Mouse (Mus musculus) adrenal gland, adult 18-20 months (tissue): ENCODE measurements around the gene Tpsab1. TPM values are rescaled to one million over a fixed set of nuclear protein-coding genes. Genes with fewer than 3 reads are reported as not detected.

ENCODE experiments used
- DNase-seq, 2 experiments: peaks; one replicate each; pipeline ENCODE4 v3.0.0; 2021 to 2022; ENCODE audit warnings: low spot score in 2 of 2
- long read RNA-seq, 2 experiments: library from polyadenylated mRNA; stranded (forward); transcript quantifications; one replicate each; pipeline ENCODE4 v2.0.0; 2021
- total RNA-seq, 2 experiments: library from RNA; stranded (reverse); gene quantifications; 1 replicate in 1 of 2; 2 replicates in 1 of 2; pipeline ENCODE4 v1.2.3; 2021

Gene Tpsab1
- total RNA-seq, result 1 to 10 TPM in 1 of 2 experiments, under 1 TPM in 1; 0.53 to 1.5 TPM
- long read RNA-seq, experiment 1, result 0 reads
- long read RNA-seq, experiment 2, partial matches to known transcripts, result 0 of 4 reads
- long read RNA-seq, experiment 2, other reads (novel, unspliced or antisense), result 1 of 4 reads

- no peak for DNase-seq
Measured at GRCm38 (mm10) chr17:25345462-25345861, at the start of gene Tpsab1. Tpsab1 (minus strand) TSS chr17:25345562.

GRCm38 (mm10) chr17:25394526-25394925 lies 49.2 kb upstream of the Tpsab1 start:
- DNase-seq, result no peak

- DNase-seq, result no peak
Measured at GRCm38 (mm10) chr17:25374011-25374410, 28.6 kb upstream of the Tpsab1 start.

- DNase-seq, result peak in 1 of 2 experiments; percentile 35
Measured at GRCm38 (mm10) chr17:25372491-25372890, 27.1 kb upstream of the Tpsab1 start.

GRCm38 (mm10) chr17:25368973-25369372 lies 23.6 kb upstream of the Tpsab1 start, which contains the start of gene Tpsg1:
Tpsg1 (plus strand) TSS chr17:25369273.
- no peak for DNase-seq

GRCm38 (mm10) chr17:25366005-25366404 lies 20.6 kb upstream of the Tpsab1 start, which contains the start of gene Tpsb2:
Tpsb2 (plus strand) TSS chr17:25366305.
- DNase-seq, result no peak

- DNase-seq, result peak; percentile 56 to 61
Measured at GRCm38 (mm10) chr17:25363726-25364125, 18.4 kb upstream of the Tpsab1 start.

- DNase-seq, result no peak
Measured at GRCm38 (mm10) chr17:25361291-25361690, 15.9 kb upstream of the Tpsab1 start.

GRCm38 (mm10) chr17:25341490-25341889 lies 3.9 kb downstream of the Tpsab1 start:
- DNase-seq, result no peak

GRCm38 (mm10) chr17:25340003-25340402 lies 5.4 kb downstream of the Tpsab1 start:
- no peak for DNase-seq

- no peak for DNase-seq
Measured at GRCm38 (mm10) chr17:25338218-25338617, 7.1 kb downstream of the Tpsab1 start.

- DNase-seq, result peak; percentile 66 to 72
Measured at GRCm38 (mm10) chr17:25333943-25334342, 11.4 kb downstream of the Tpsab1 start.

GRCm38 (mm10) chr17:25332321-25332720 lies 13.0 kb downstream of the Tpsab1 start:
- no peak for DNase-seq

- DNase-seq, result no peak
Measured at GRCm38 (mm10) chr17:25322930-25323329, 22.4 kb downstream of the Tpsab1 start.

GRCm38 (mm10) chr17:25320819-25321218 lies 24.5 kb downstream of the Tpsab1 start:
- DNase-seq, result no peak

GRCm38 (mm10) chr17:25318354-25318753 lies 27.0 kb downstream of the Tpsab1 start, which contains the start of gene Prss29:
Prss29 (plus strand) TSS chr17:25318654.
- no peak for DNase-seq

- DNase-seq, result no peak
Measured at GRCm38 (mm10) chr17:25308346-25308745, 37.0 kb downstream of the Tpsab1 start, which contains the start of gene Prss28. Prss28 (plus strand) TSS chr17:25308646.

- no peak for DNase-seq
Measured at GRCm38 (mm10) chr17:25298094-25298493, 47.3 kb downstream of the Tpsab1 start, which contains the start of gene Prss34. Prss34 (plus strand) TSS chr17:25298394.

- DNase-seq, result no peak
Measured at GRCm38 (mm10) chr17:25294111-25294510, 51.3 kb downstream of the Tpsab1 start.

GRCm38 (mm10) chr17:25293495-25293894 lies 51.9 kb downstream of the Tpsab1 start:
- DNase-seq, result no peak
